17 mouse cellular contexts compared by ENCODE assay signal in the genomic region with DNA sequence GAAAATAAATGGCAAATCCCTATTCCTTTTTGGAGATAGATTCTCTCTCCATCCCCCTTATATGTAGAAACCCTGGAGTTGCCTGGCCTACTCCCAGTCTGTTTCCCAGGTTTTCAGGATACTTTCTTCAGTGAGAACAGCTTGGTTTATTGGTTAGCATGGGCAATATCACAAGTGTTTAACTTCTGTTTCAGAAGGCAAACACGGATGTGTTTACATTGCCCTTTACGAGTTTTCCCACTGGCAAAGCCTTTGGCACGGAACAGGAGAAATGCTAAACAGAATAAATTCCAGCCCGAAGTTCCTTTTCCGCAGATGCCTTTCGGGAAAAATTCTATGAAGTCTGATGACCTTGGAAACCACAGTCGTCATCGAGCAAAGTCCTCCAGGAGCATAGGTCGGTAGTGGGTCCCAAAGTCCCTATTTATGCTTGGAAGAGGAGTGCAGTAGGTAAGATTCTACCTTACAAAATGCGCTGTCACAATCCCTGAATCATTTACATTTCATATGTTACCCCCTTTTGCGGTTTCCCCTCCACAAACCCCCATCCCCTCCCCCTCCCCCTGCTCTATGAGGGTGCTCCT. TPM values are rescaled to one million over a fixed set of nuclear protein-coding genes. Genes with fewer than 3 reads are reported as not detected.
DNase-seq lines count a peak whose midpoint lies in the region; ATAC-seq and TF ChIP-seq lines count a peak whose summit lies in the region.
"Had no signal": no experiment of that assay in that cellular context is flagged by ENCODE, and none has a peak within 500 bp of the region (broad histone marks: within the 10 kb centered on the region; RNA-seq: fewer than 3 reads in every experiment).

No protein-coding gene starts in this region.

- no peak overlapping the region for H3K4me2 ChIP-seq in midbrain, embryonic 14.5 days (ENCODE audit: low read length)
- H3K4me2 ChIP-seq in midbrain, embryonic 15.5 days = no peak overlapping the region
- H3K4me2 ChIP-seq in lung, embryonic 15.5 days = 0 out of 2 replicates have a peak overlapping the region, but pooled peaks have one; percentile 4
- H3K4me2 ChIP-seq: embryonic facial prominence, embryonic 15.5 days; hindbrain, embryonic 12.5 days; neural tube, embryonic 15.5 days had no signal

- TF ChIP-seq CTCF in left cerebral cortex, adult 2 months (IDR thresholded peaks at IDR 0.05) = no peak

- no peak for DNase-seq in left cerebral cortex, adult 2 months (ENCODE audit: extremely low spot score in 1 of 2, low spot score in 2 of 2)
- DNase-seq in left cerebral cortex, adult 11 months (ENCODE audit: low spot score) = no peak
- peak; percentile 16 for DNase-seq in midbrain, embryonic 14.5 days
- DNase-seq in gastrocnemius, adult 8-10 months (ENCODE audit: low spot score in 2 of 2) = no peak
- no peak for DNase-seq in embryonic facial prominence, embryonic 10.5 days (ENCODE audit: low spot score)
- DNase-seq: adrenal gland, adult 8-10 months; cerebellum, adult 2 months; layer of hippocampus, postnatal 36 days; right cerebral cortex, postnatal 4 days had no signal

- no peaks in the 10 kb centered on the region for H3K36me3 ChIP-seq in midbrain, embryonic 14.5 days (ENCODE audit: control insufficient read depth, insufficient read depth, low read length)
- no peaks in the 10 kb centered on the region for H3K36me3 ChIP-seq in midbrain, embryonic 15.5 days (replicated peaks)
- H3K36me3 ChIP-seq in lung, embryonic 15.5 days = no peaks in the 10 kb centered on the region
- no peaks in the 10 kb centered on the region for H3K36me3 ChIP-seq in embryonic facial prominence, embryonic 10.5 days (replicated peaks)
- H3K36me3 ChIP-seq: embryonic facial prominence, embryonic 15.5 days; hindbrain, embryonic 12.5 days; neural tube, embryonic 15.5 days had no signal

- H3K27ac ChIP-seq in left cerebral cortex, adult 2 months = peak overlapping the region; percentile 44; the same call in 1 of the 2 replicates
- no peak overlapping the region for H3K27ac ChIP-seq in midbrain, embryonic 14.5 days (replicated peaks; ENCODE audit: low read depth, low read length)
- no peak overlapping the region for H3K27ac ChIP-seq in midbrain, embryonic 15.5 days
- H3K27ac ChIP-seq in lung, embryonic 15.5 days = peak overlapping the region; percentile 31; the same call in 1 of the 2 replicates
- H3K27ac ChIP-seq in embryonic facial prominence, embryonic 10.5 days (replicated peaks) = no peak overlapping the region
- H3K27ac ChIP-seq: embryonic facial prominence, embryonic 15.5 days; hindbrain, embryonic 12.5 days; kidney, postnatal 0 days; neural tube, embryonic 15.5 days had no signal

- intact Hi-C loops in left cerebral cortex, adult 2 months (cut with DNase I) = no loop called here

- ATAC-seq in midbrain, embryonic 14.5 days (ENCODE audit: low FRiP score, low TSS enrichment) = no peak
- no peak for ATAC-seq in midbrain, embryonic 15.5 days (replicated peaks)
- peak; percentile 46; the same call in 1 of the 2 replicates for ATAC-seq in lung, embryonic 15.5 days (ENCODE audit: borderline replicate concordance, extremely low read depth, low FRiP score, low TSS enrichment)
- ATAC-seq: CD4-positive, CD25-positive, alpha-beta regulatory T cell, adult 4 months had no signal

- no peaks in the 10 kb centered on the region for H3K4me1 ChIP-seq in midbrain, embryonic 14.5 days (ENCODE audit: control insufficient read depth, insufficient read depth, low read length)
- no peaks in the 10 kb centered on the region for H3K4me1 ChIP-seq in midbrain, embryonic 15.5 days
- H3K4me1 ChIP-seq in lung, embryonic 15.5 days = 0 out of 2 replicates have a peak, but pooled peaks cover 8% of the 10 kb centered on the region
- H3K4me1 ChIP-seq in embryonic facial prominence, embryonic 10.5 days = peaks cover 11% of the 10 kb centered on the region
- H3K4me1 ChIP-seq: hindbrain, embryonic 12.5 days had no signal

- H3K27me3 ChIP-seq in midbrain, embryonic 14.5 days (ENCODE audit: control insufficient read depth, insufficient read depth, low read length) = no peaks in the 10 kb centered on the region
- no peaks in the 10 kb centered on the region for H3K27me3 ChIP-seq in midbrain, embryonic 15.5 days (replicated peaks)
- no peaks in the 10 kb centered on the region for H3K27me3 ChIP-seq in lung, embryonic 15.5 days
- no peaks in the 10 kb centered on the region for H3K27me3 ChIP-seq in embryonic facial prominence, embryonic 10.5 days (replicated peaks; ENCODE audit: low read depth, poor library complexity, severe bottlenecking)
- H3K27me3 ChIP-seq: embryonic facial prominence, embryonic 15.5 days; hindbrain, embryonic 12.5 days; neural tube, embryonic 15.5 days had no signal

- WGBS in midbrain, embryonic 14.5 days = 77% methylated on average over 11 of the region's 11 CpGs
- WGBS in midbrain, embryonic 15.5 days = 80% methylated on average over 11 of the region's 11 CpGs
- 42% methylated on average over 11 of the region's 11 CpGs for WGBS in lung, embryonic 15.5 days
- WGBS in embryonic facial prominence, embryonic 10.5 days = 86% methylated on average over 11 of the region's 11 CpGs

- no peaks in the 10 kb centered on the region for H3K9me3 ChIP-seq in midbrain, embryonic 14.5 days (ENCODE audit: control insufficient read depth, low read length)
- no peaks in the 10 kb centered on the region for H3K9me3 ChIP-seq in midbrain, embryonic 15.5 days
- no peaks in the 10 kb centered on the region for H3K9me3 ChIP-seq in lung, embryonic 15.5 days
- H3K9me3 ChIP-seq in embryonic facial prominence, embryonic 10.5 days = no peaks in the 10 kb centered on the region
- H3K9me3 ChIP-seq: embryonic facial prominence, embryonic 15.5 days; hindbrain, embryonic 12.5 days; megakaryocyte, embryonic 14.5 days; neural tube, embryonic 15.5 days had no signal

- no peak overlapping the region for H3K4me3 ChIP-seq in left cerebral cortex, adult 2 months
- no peak overlapping the region for H3K4me3 ChIP-seq in midbrain, embryonic 14.5 days (replicated peaks; ENCODE audit: low read depth, low read length)
- H3K4me3 ChIP-seq in midbrain, embryonic 15.5 days = no peak overlapping the region
- H3K4me3 ChIP-seq in lung, embryonic 15.5 days = no peak overlapping the region
- no peak overlapping the region for H3K4me3 ChIP-seq in embryonic facial prominence, embryonic 10.5 days
- H3K4me3 ChIP-seq: embryonic facial prominence, embryonic 15.5 days; hindbrain, embryonic 12.5 days; neural tube, embryonic 15.5 days had no signal

- H3K9ac ChIP-seq in midbrain, embryonic 14.5 days (replicated peaks; ENCODE audit: low read length) = no peak overlapping the region
- no peak overlapping the region for H3K9ac ChIP-seq in midbrain, embryonic 15.5 days
- no peak overlapping the region for H3K9ac ChIP-seq in lung, embryonic 15.5 days
- H3K9ac ChIP-seq: embryonic facial prominence, embryonic 15.5 days; hindbrain, embryonic 12.5 days; neural tube, embryonic 15.5 days had no signal

RNA-seq across cellular contexts. Expression of a gene that starts 1.3 kb away (rescaled TPM):
- total RNA-seq in left cerebral cortex, adult 2 months (2021) = 100 to 1,000 TPM; 116 to 121 TPM
- 23.2 and 27.1 TPM in 2 replicates for polyA plus RNA-seq in midbrain, embryonic 14.5 days (2014; fragmentation: Nextera tagmentation; extraction: Ambion mirVana)
- polyA plus RNA-seq in midbrain, embryonic 15.5 days (2015; fragmentation: Nextera tagmentation; extraction: Ambion mirVana) = 24.0 and 27.1 TPM in 2 replicates
- polyA plus RNA-seq in lung, embryonic 15.5 days (2015; fragmentation: Nextera tagmentation; extraction: Ambion mirVana) = 14.9 and 18.2 TPM in 2 replicates
- 100 to 1,000 TPM; 257 to 339 (median 308) TPM for total RNA-seq in gastrocnemius, adult 8-10 months (2022)
- 15.9 and 19.7 TPM in 2 replicates for polyA plus RNA-seq in embryonic facial prominence, embryonic 10.5 days (2016; fragmentation: Nextera tagmentation; extraction: Ambion mirVana)

Comparison
In these comparisons a context has a peak if more than half of its experiments do, and no peak if none do; other contexts are left out.
1. H3K27ac ChIP-seq: peak in left cerebral cortex, adult 2 months (single experiment) and lung, embryonic 15.5 days (single experiment); none in midbrain, embryonic 14.5 days (single experiment), midbrain, embryonic 15.5 days (single experiment) and embryonic facial prominence, embryonic 10.5 days (single experiment).